Mouse (Mus musculus): ENCODE measurements around the gene Cacnb2.

DNA sequence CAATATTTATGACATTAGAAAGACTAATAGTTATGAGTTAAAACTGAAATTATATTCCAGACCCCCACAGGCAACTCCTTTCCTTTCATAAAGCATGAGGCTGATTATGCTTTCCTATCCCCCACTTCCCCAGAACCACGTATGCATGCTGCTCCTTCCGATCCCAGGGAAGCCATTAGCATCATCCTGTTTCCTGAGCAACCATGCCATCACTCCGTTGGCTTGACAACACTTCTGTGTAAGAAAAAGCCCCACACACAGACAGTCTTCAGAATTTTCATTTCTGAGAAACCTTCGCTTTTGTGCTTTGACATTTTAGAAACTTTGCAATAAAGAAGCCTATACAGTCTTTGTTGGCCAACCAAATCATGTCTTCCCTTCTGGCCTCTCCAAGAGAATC lies 393.1 kb downstream of the Cacnb2 start:
- TF ChIP-seq POLR2A (IDR thresholded peaks at IDR 0.05; ENCODE audit: insufficient read depth, low read depth, low read length) (no peak), CTCF (IDR thresholded peaks at IDR 0.05; ENCODE audit: insufficient read depth, low read depth, low read length) (no peak)

All from olfactory bulb, adult 2 months (tissue).